Mouse (Mus musculus): Measurements from ENCODE around the gene Sh3rf1. TPM values are rescaled to one million over a fixed set of nuclear protein-coding genes. Genes with fewer than 3 reads are reported as not detected.

Gene Sh3rf1
- polyA plus RNA-seq, 1 experiment from 2014 or later, result 1.6 TPM

GRCm38 (mm10) chr8:61373303-61373702 is 149.6 kb downstream of the Sh3rf1 start:
- Histone ChIP-seq H3K27ac (ENCODE audit: low read depth) (no peak overlapping the region), H3K9me3 (ENCODE audit: low read length) (no peaks in the 10 kb centered on the region), H3K4me2 (ENCODE audit: low read depth, low read length) (no peak overlapping the region), H3K36me3 (replicated peaks; ENCODE audit: insufficient read depth, low read length) (no peaks in the 10 kb centered on the region), H3K9ac (replicated peaks) (no peak overlapping the region), H3K27me3 (ENCODE audit: insufficient read depth, low read length) (no peaks in the 10 kb centered on the region), H3K4me3 (ENCODE audit: low read depth, low read length) (no peak overlapping the region), H3K4me1 (ENCODE audit: insufficient read depth) (no peaks in the 10 kb centered on the region)
- DNase-seq (no peak), ATAC-seq (no peak)
- 86% methylated on average over 9 of the region's 9 CpGs for WGBS (ENCODE audit: insufficient replicate concordance)
- no peak for TF ChIP-seq EP300 (IDR thresholded peaks at IDR 0.05; ENCODE audit: low read depth)
- TF ChIP-seq CTCF (IDR thresholded peaks at IDR 0.05; ENCODE audit: low read depth), result no peak

- TF ChIP-seq CTCF (IDR thresholded peaks at IDR 0.05; ENCODE audit: low read depth) (peak; percentile 32), EP300 (IDR thresholded peaks at IDR 0.05; ENCODE audit: low read depth) (no peak)
- no peak for DNase-seq
- Histone ChIP-seq H3K27ac (ENCODE audit: low read depth) (no peak overlapping the region), H3K9ac (replicated peaks) (no peak overlapping the region), H3K4me1 (ENCODE audit: insufficient read depth) (no peaks in the 10 kb centered on the region), H3K4me2 (ENCODE audit: low read depth, low read length) (no peak overlapping the region), H3K4me3 (ENCODE audit: low read depth, low read length) (no peak overlapping the region), H3K36me3 (replicated peaks; ENCODE audit: insufficient read depth, low read length) (no peaks in the 10 kb centered on the region), H3K27me3 (ENCODE audit: insufficient read depth, low read length) (no peaks in the 10 kb centered on the region), H3K9me3 (ENCODE audit: low read length) (no peaks in the 10 kb centered on the region)
- no peak for ATAC-seq
- WGBS (ENCODE audit: insufficient replicate concordance), result 80% methylated on average over 16 of the region's 16 CpGs
Observed at GRCm38 (mm10) chr8:61374059-61374755, 150.5 kb downstream of the Sh3rf1 start.

GRCm38 (mm10) chr8:61375205-61375604 is 151.5 kb downstream of the Sh3rf1 start:
- Histone ChIP-seq H3K4me2 (ENCODE audit: low read depth, low read length) (no peak overlapping the region), H3K27ac (ENCODE audit: low read depth) (no peak overlapping the region), H3K36me3 (replicated peaks; ENCODE audit: insufficient read depth, low read length) (no peaks in the 10 kb centered on the region), H3K27me3 (ENCODE audit: insufficient read depth, low read length) (no peaks in the 10 kb centered on the region), H3K4me1 (ENCODE audit: insufficient read depth) (no peaks in the 10 kb centered on the region), H3K4me3 (ENCODE audit: low read depth, low read length) (no peak overlapping the region), H3K9ac (replicated peaks) (no peak overlapping the region), H3K9me3 (ENCODE audit: low read length) (no peaks in the 10 kb centered on the region)
- DNase-seq (no peak), ATAC-seq (no peak)
- 79% methylated on average over 7 of the region's 7 CpGs for WGBS (ENCODE audit: insufficient replicate concordance)
- TF ChIP-seq CTCF (IDR thresholded peaks at IDR 0.05; ENCODE audit: low read depth) (no peak), EP300 (IDR thresholded peaks at IDR 0.05; ENCODE audit: low read depth) (no peak)

- Histone ChIP-seq H3K36me3 (replicated peaks; ENCODE audit: insufficient read depth, low read length) (no peaks in the 10 kb centered on the region), H3K4me1 (ENCODE audit: insufficient read depth) (no peaks in the 10 kb centered on the region), H3K4me3 (ENCODE audit: low read depth, low read length) (no peak overlapping the region), H3K4me2 (ENCODE audit: low read depth, low read length) (no peak overlapping the region), H3K27ac (ENCODE audit: low read depth) (no peak overlapping the region), H3K9me3 (ENCODE audit: low read length) (no peaks in the 10 kb centered on the region), H3K27me3 (ENCODE audit: insufficient read depth, low read length) (no peaks in the 10 kb centered on the region), H3K9ac (replicated peaks) (no peak overlapping the region)
- WGBS (ENCODE audit: insufficient replicate concordance), result 70% methylated on average over 11 of the region's 11 CpGs
- no peak for ATAC-seq
- DNase-seq, result no peak
- TF ChIP-seq EP300 (IDR thresholded peaks at IDR 0.05; ENCODE audit: low read depth) (no peak), CTCF (IDR thresholded peaks at IDR 0.05; ENCODE audit: low read depth) (no peak)
Observed at GRCm38 (mm10) chr8:61378847-61379698, 155.4 kb downstream of the Sh3rf1 start.

GRCm38 (mm10) chr8:61384536-61384935 is 160.9 kb downstream of the Sh3rf1 start:
- Histone ChIP-seq H3K4me3 (ENCODE audit: low read depth, low read length) (no peak overlapping the region), H3K27me3 (ENCODE audit: insufficient read depth, low read length) (no peaks in the 10 kb centered on the region), H3K27ac (ENCODE audit: low read depth) (peak overlapping the region; percentile 16; the same call in 1 of the 2 replicates), H3K9me3 (ENCODE audit: low read length) (no peaks in the 10 kb centered on the region), H3K4me1 (ENCODE audit: insufficient read depth) (no peaks in the 10 kb centered on the region), H3K4me2 (ENCODE audit: low read depth, low read length) (no peak overlapping the region), H3K9ac (replicated peaks) (no peak overlapping the region), H3K36me3 (replicated peaks; ENCODE audit: insufficient read depth, low read length) (0 out of 2 replicates have a peak, but pooled peaks cover 2% of the 10 kb centered on the region)
- DNase-seq, result peak; percentile 30
- TF ChIP-seq EP300 (IDR thresholded peaks at IDR 0.05; ENCODE audit: low read depth) (no peak), CTCF (IDR thresholded peaks at IDR 0.05; ENCODE audit: low read depth) (peak; percentile 54)
- no peak for ATAC-seq
- 64% methylated on average over 9 of the region's 9 CpGs for WGBS (ENCODE audit: insufficient replicate concordance)

DNA sequence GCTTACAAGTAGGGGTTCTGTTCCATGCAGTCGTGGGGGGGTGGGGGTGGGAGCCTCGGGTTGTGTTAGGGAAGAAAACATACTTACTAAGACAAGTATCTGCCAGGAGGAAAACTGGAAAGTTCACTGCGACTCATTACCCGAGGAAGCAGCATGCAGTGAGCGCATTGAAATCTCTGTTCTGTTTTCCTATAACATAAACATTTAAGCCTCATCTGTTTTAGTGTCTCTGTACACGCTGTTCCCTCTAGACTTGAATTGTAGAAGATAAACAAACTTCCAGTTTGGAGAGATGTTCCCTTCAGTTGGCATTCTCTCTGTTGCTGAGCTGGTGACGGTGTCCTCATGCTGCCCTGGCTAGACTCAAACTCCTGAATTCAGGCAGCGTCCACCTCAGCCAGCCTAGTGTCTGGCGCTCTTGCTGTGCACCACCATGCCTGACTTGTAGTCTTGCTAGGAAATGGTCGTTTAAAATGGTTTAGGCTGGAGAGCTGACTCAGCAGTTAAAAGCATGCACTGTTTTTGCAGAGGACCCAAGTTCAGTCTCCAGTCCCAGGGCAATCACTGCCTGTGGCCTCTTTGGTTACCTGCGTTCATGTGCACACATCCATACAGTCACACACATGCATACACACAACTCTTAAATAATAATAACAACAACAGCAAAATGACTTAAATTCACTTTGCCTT is 162.0 kb downstream of the Sh3rf1 start:
- H3K4me3 ChIP-seq (ENCODE audit: low read depth, low read length), result no peak overlapping the region
- TF ChIP-seq CTCF (IDR thresholded peaks at IDR 0.05; ENCODE audit: low read depth) (no peak), EP300 (IDR thresholded peaks at IDR 0.05; ENCODE audit: low read depth) (peak; percentile 35; the same call in 1 of the 2 replicates)
- no peaks in the 10 kb centered on the region for H3K27me3 ChIP-seq (ENCODE audit: insufficient read depth, low read length)
- DNase-seq (no peak), ATAC-seq (no peak)
- H3K9ac ChIP-seq (replicated peaks), result no peak overlapping the region
- no peak overlapping the region for H3K4me2 ChIP-seq (ENCODE audit: low read depth, low read length)
- 75% methylated on average over 11 of the region's 11 CpGs for WGBS (ENCODE audit: insufficient replicate concordance)
- 0 out of 2 replicates have a peak, but pooled peaks cover 2% of the 10 kb centered on the region for H3K36me3 ChIP-seq (replicated peaks; ENCODE audit: insufficient read depth, low read length)
- H3K9me3 ChIP-seq (ENCODE audit: low read length), result no peaks in the 10 kb centered on the region
- H3K27ac ChIP-seq (ENCODE audit: low read depth), result no peak overlapping the region
- no peaks in the 10 kb centered on the region for H3K4me1 ChIP-seq (ENCODE audit: insufficient read depth)

All from liver, postnatal 0 days (tissue).